Mouse (Mus musculus) liver, adult 2 months (tissue): Measurements from ENCODE around the gene Alkbh1. TPM values are rescaled to one million over a fixed set of nuclear protein-coding genes. Genes with fewer than 3 reads are reported as not detected.

Experiments used
- DNase-seq: peaks from one replicate; pipeline ENCODE4 v3.0.0-alpha.2; 2011; ENCODE audit warnings: low read depth, low spot score; ENCODE audit errors: extremely low read depth
- H3K27ac ChIP-seq: fragments of 200-500 bp; replicated peaks from 2 replicates; pipeline ENCODE4 v1.5.1; 2012; ENCODE audit warnings: low read depth, mild to moderate bottlenecking, control low read depth, inconsistent platforms, low read length; ENCODE audit not compliant: insufficient read depth
- H3K27me3 ChIP-seq: fragments of 200-500 bp; 2 replicates; pipeline ENCODE4 v1.6.1; 2012; ENCODE audit warnings: mild to moderate bottlenecking, moderate library complexity, low read length, inconsistent platforms; ENCODE audit not compliant: control insufficient read depth, insufficient read depth
- H3K36me3 ChIP-seq: fragments of 200-500 bp; 2 replicates; pipeline ENCODE4 v1.6.1; 2012; ENCODE audit warnings: low read length, inconsistent platforms; ENCODE audit not compliant: control insufficient read depth, insufficient read depth
- H3K4me1 ChIP-seq: fragments of 200-500 bp; 2 replicates; pipeline ENCODE4 v1.6.1; 2011; ENCODE audit warnings: low read length; ENCODE audit not compliant: control insufficient read depth, insufficient read depth
- H3K4me3 ChIP-seq: fragments of 200-500 bp; 2 replicates; pipeline ENCODE4 v1.5.1; 2011; ENCODE audit warnings: low read depth, mild to moderate bottlenecking, control low read depth, low read length, moderate library complexity; ENCODE audit not compliant: insufficient read depth
- H3K79me2 ChIP-seq: fragments of 200-500 bp; 2 replicates; pipeline ENCODE4 v1.6.1; 2012; ENCODE audit warnings: inconsistent platforms, mild to moderate bottlenecking, low read length, moderate library complexity; ENCODE audit not compliant: control insufficient read depth, insufficient read depth
- H3K9ac ChIP-seq: fragments of 200-500 bp; 2 replicates; pipeline ENCODE4 v1.6.1; 2012; ENCODE audit warnings: low read depth, mild to moderate bottlenecking, control low read depth, inconsistent platforms, low read length
- CTCF ChIP-seq: fragments of 200-500 bp; IDR thresholded peaks from 2 replicates; pipeline ENCODE4 v1.5.1; 2011; ENCODE audit warnings: low read depth, low read length, control low read depth
- POLR2A ChIP-seq: fragments of 200-500 bp; IDR thresholded peaks from 2 replicates; pipeline ENCODE4 v1.6.1; 2011; ENCODE audit warnings: low read length, control low read depth; ENCODE audit not compliant: insufficient read depth; ENCODE audit errors: extremely low read depth
- WGBS: fragments of 180-500 bp; shearing (Covaris S2); methylation state at CpG from one replicate; pipeline ENCODE4 v1.1.7; 2018; 5-methylcytosine and 5-hydroxymethylcytosine counted together
- polyA plus RNA-seq: library from polyadenylated mRNA; depleted of rRNA; stranded (reverse); fragments of >200 nt; gene quantifications from 2 replicates; pipeline ENCODE4 v1.2.3, GENCODE M21; 2012; rRNA removed
- total RNA-seq: library from RNA; depleted of rRNA; stranded (reverse); fragments of >200 nt; gene quantifications from 2 replicates; pipeline ENCODE4 v1.2.3, GENCODE M21; 2014; rRNA removed

Gene Alkbh1
- total and polyA plus RNA-seq, 2 experiments = 8.4 to 11.1 TPM

GRCm38 (mm10) chr12:87385051-87385450, 58.8 kb downstream of the Alkbh1 start:
- TF ChIP-seq POLR2A = no peak
- no peak for TF ChIP-seq CTCF
- H3K4me3 ChIP-seq = no peak overlapping the region
- peak; percentile 62 for DNase-seq
- no peak overlapping the region for H3K9ac ChIP-seq
- H3K27ac ChIP-seq = no peak overlapping the region
- 29% methylated on average over 3 of the region's 3 CpGs for WGBS
- H3K36me3 ChIP-seq = no peaks in the 10 kb centered on the region
- H3K79me2 ChIP-seq = peaks cover 16% of the 10 kb centered on the region
- peaks cover 5% of the 10 kb centered on the region for H3K4me1 ChIP-seq
- no peaks in the 10 kb centered on the region for H3K27me3 ChIP-seq

GRCm38 (mm10) chr12:87381380-87381682, 62.5 kb downstream of the Alkbh1 start:
- 16% methylated on average over 2 of the region's 2 CpGs for WGBS
- no peak overlapping the region for H3K4me3 ChIP-seq
- no peak overlapping the region for H3K27ac ChIP-seq
- no peak overlapping the region for H3K9ac ChIP-seq
- no peak for TF ChIP-seq POLR2A
- TF ChIP-seq CTCF = no peak
- DNase-seq = no peak
- H3K27me3 ChIP-seq = no peaks in the 10 kb centered on the region
- H3K4me1 ChIP-seq = peaks cover 4% of the 10 kb centered on the region
- no peaks in the 10 kb centered on the region for H3K36me3 ChIP-seq
- peaks cover 21% of the 10 kb centered on the region; the same call in 1 of the 2 replicates for H3K79me2 ChIP-seq

GRCm38 (mm10) chr12:87380586-87381379, 63.0 kb downstream of the Alkbh1 start:
- H3K9ac ChIP-seq = no peak overlapping the region
- no peak overlapping the region for H3K4me3 ChIP-seq
- H3K27ac ChIP-seq = no peak overlapping the region
- DNase-seq = no peak
- no peaks in the 10 kb centered on the region for H3K27me3 ChIP-seq
- TF ChIP-seq POLR2A (no peak), CTCF (no peak)
- H3K36me3 ChIP-seq = no peaks in the 10 kb centered on the region
- peaks cover 4% of the 10 kb centered on the region; the same call in 1 of the 2 replicates for H3K4me1 ChIP-seq
- H3K79me2 ChIP-seq = peaks cover 20% of the 10 kb centered on the region; the same call in 1 of the 2 replicates
- WGBS = 70% methylated on average over 10 of the region's 10 CpGs

GRCm38 (mm10) chr12:87379496-87379895, 64.3 kb downstream of the Alkbh1 start:
- no peak for DNase-seq
- Histone ChIP-seq H3K4me1 (peaks cover 4% of the 10 kb centered on the region), H3K27me3 (no peaks in the 10 kb centered on the region), H3K4me3 (no peak overlapping the region), H3K9ac (no peak overlapping the region), H3K36me3 (no peaks in the 10 kb centered on the region), H3K27ac (no peak overlapping the region), H3K79me2 (peaks cover 25% of the 10 kb centered on the region; the same call in 1 of the 2 replicates)
- TF ChIP-seq POLR2A (no peak), CTCF (no peak)
- 87% methylated on average over 2 of the region's 2 CpGs for WGBS

Other genes with a start within 250 kb of the Alkbh1 start
- gene Samd15, start 244.3 kb downstream of the Alkbh1 start, total RNA-seq = not detected in 2 replicates
- gene Samd15, start 244.3 kb downstream of the Alkbh1 start, polyA plus RNA-seq = not detected in 2 replicates
- 1.5 and 1.6 TPM in 2 replicates for gene Tmed8, start 243.6 kb downstream of the Alkbh1 start, total RNA-seq
- 0.71 and 0.77 TPM in 2 replicates for gene Tmed8, start 243.6 kb downstream of the Alkbh1 start, polyA plus RNA-seq
- gene Noxred1, start 205.3 kb downstream of the Alkbh1 start, total RNA-seq = 0.34 TPM in 1 of 2 replicates, not detected in the other
- gene Noxred1, start 205.3 kb downstream of the Alkbh1 start, polyA plus RNA-seq = 0.21 and 0.23 TPM in 2 replicates
- 17.4 and 17.5 TPM in 2 replicates for gene Vipas39, start 177.8 kb downstream of the Alkbh1 start, total RNA-seq
- gene Vipas39, start 177.8 kb downstream of the Alkbh1 start, polyA plus RNA-seq = 9.2 and 13.3 TPM in 2 replicates
- gene Ahsa1, start 177.5 kb downstream of the Alkbh1 start, total RNA-seq = 88.0 and 92.9 TPM in 2 replicates
- gene Ahsa1, start 177.5 kb downstream of the Alkbh1 start, polyA plus RNA-seq = 67.4 and 76.9 TPM in 2 replicates
- gene Ism2, start 144.3 kb downstream of the Alkbh1 start, total RNA-seq = 0.18 and 0.27 TPM in 2 replicates
- gene Ism2, start 144.3 kb downstream of the Alkbh1 start, polyA plus RNA-seq = 0.28 and 0.60 TPM in 2 replicates
- 13.8 and 14.4 TPM in 2 replicates for gene Sptlc2, start 55.7 kb downstream of the Alkbh1 start, total RNA-seq
- 4.3 and 6.5 TPM in 2 replicates for gene Sptlc2, start 55.7 kb downstream of the Alkbh1 start, polyA plus RNA-seq
- 25.3 and 29.7 TPM in 2 replicates for gene Slirp, start 121 bp downstream of the Alkbh1 start, total RNA-seq
- 11.1 and 15.6 TPM in 2 replicates for gene Slirp, start 121 bp downstream of the Alkbh1 start, polyA plus RNA-seq
- gene Snw1, start 28.3 kb upstream of the Alkbh1 start, total RNA-seq = 23.8 and 34.8 TPM in 2 replicates
- 3.8 and 4.3 TPM in 2 replicates for gene Snw1, start 28.3 kb upstream of the Alkbh1 start, polyA plus RNA-seq
- not detected in 2 replicates for gene Gm5788, start 50.7 kb upstream of the Alkbh1 start, total RNA-seq
- gene Gm5788, start 50.7 kb upstream of the Alkbh1 start, polyA plus RNA-seq = not detected in 2 replicates
- not detected in 2 replicates for gene Gm8300, start 70.3 kb upstream of the Alkbh1 start, total RNA-seq
- not detected in 2 replicates for gene Gm8300, start 70.3 kb upstream of the Alkbh1 start, polyA plus RNA-seq
- not detected in 2 replicates for gene Oog1, start 158.7 kb upstream of the Alkbh1 start, total RNA-seq
- gene Oog1, start 158.7 kb upstream of the Alkbh1 start, polyA plus RNA-seq = not detected in 2 replicates
- not detected in 2 replicates for gene Gm4027, start 174.9 kb upstream of the Alkbh1 start, total RNA-seq
- not detected in 2 replicates for gene Gm4027, start 174.9 kb upstream of the Alkbh1 start, polyA plus RNA-seq
- gene Gm16381, start 200.6 kb upstream of the Alkbh1 start, total RNA-seq = not detected in 2 replicates
- not detected in 2 replicates for gene Gm16381, start 200.6 kb upstream of the Alkbh1 start, polyA plus RNA-seq